Mouse (Mus musculus): ENCODE results near the gene Tle3. TPM values are rescaled to one million over a fixed set of nuclear protein-coding genes. Genes with fewer than 3 reads are reported as not detected.

Gene Tle3
- polyA plus RNA-seq, 2 experiments = 2.9 to 4.6 TPM

GRCm38 (mm10) chr9:61403866-61404614 lies 31.9 kb downstream of the Tle3 start:
- Histone ChIP-seq H3K4me1 (replicated peaks; ENCODE audit: control insufficient read depth in 2 of 2, insufficient read depth in 2 of 2, low read length in 1 of 2) (no peaks in the 10 kb centered on the region), H3K36me3 (replicated peaks; ENCODE audit: control insufficient read depth, insufficient read depth, low read depth) (no peaks in the 10 kb centered on the region), H3K4me3 (ENCODE audit: insufficient read depth in 1 of 2, low read depth in 2 of 2, low read length in 2 of 2) (no peak overlapping the region), H3K27ac (no peak overlapping the region), H3K27me3 (ENCODE audit: control insufficient read depth, insufficient read depth, low read length) (no peaks in the 10 kb centered on the region), H3K4me2 (ENCODE audit: low read depth) (no peak overlapping the region), H3K9me3 (ENCODE audit: control insufficient read depth, low read length) (no peaks in the 10 kb centered on the region), H3K9ac (replicated peaks) (no peak overlapping the region)
- DNase-seq (ENCODE audit: low read depth in 3 of 3, low spot score in 3 of 3) = no peak
- TF ChIP-seq CTCF (IDR thresholded peaks at IDR 0.05; ENCODE audit: low read depth) (no peak), EP300 (IDR thresholded peaks at IDR 0.05; ENCODE audit: low read depth) (no peak)
- WGBS (ENCODE audit: insufficient replicate concordance) = 76% methylated on average over 16 of the region's 16 CpGs
- ATAC-seq (ENCODE audit: insufficient read depth) = no peak

- Histone ChIP-seq H3K27me3 (ENCODE audit: control insufficient read depth, insufficient read depth, low read length) (no peaks in the 10 kb centered on the region), H3K4me2 (ENCODE audit: low read depth) (no peak overlapping the region), H3K4me1 (replicated peaks; ENCODE audit: control insufficient read depth in 2 of 2, insufficient read depth in 2 of 2, low read length in 1 of 2) (no peaks in the 10 kb centered on the region), H3K9me3 (ENCODE audit: control insufficient read depth, low read length) (no peaks in the 10 kb centered on the region), H3K27ac (no peak overlapping the region), H3K4me3 (ENCODE audit: insufficient read depth in 1 of 2, low read depth in 2 of 2, low read length in 2 of 2) (no peak overlapping the region), H3K9ac (replicated peaks) (no peak overlapping the region), H3K36me3 (replicated peaks; ENCODE audit: control insufficient read depth, insufficient read depth, low read depth) (no peaks in the 10 kb centered on the region)
- WGBS (ENCODE audit: insufficient replicate concordance) = 63% methylated on average over 3 of the region's 3 CpGs
- DNase-seq (ENCODE audit: low read depth in 3 of 3, low spot score in 3 of 3) (no peak), ATAC-seq (ENCODE audit: insufficient read depth) (no peak)
- TF ChIP-seq CTCF (IDR thresholded peaks at IDR 0.05; ENCODE audit: low read depth) (no peak), EP300 (IDR thresholded peaks at IDR 0.05; ENCODE audit: low read depth) (no peak)
Measured at GRCm38 (mm10) chr9:61404615-61404980, 32.4 kb downstream of the Tle3 start.

GRCm38 (mm10) chr9:61404998-61405621 lies 32.9 kb downstream of the Tle3 start:
- H3K4me3 ChIP-seq (ENCODE audit: insufficient read depth in 1 of 2, low read depth in 2 of 2, low read length in 2 of 2) = no peak overlapping the region
- no peaks in the 10 kb centered on the region for H3K36me3 ChIP-seq (replicated peaks; ENCODE audit: control insufficient read depth, insufficient read depth, low read depth)
- 81% methylated on average over 17 of the region's 19 CpGs for WGBS (ENCODE audit: insufficient replicate concordance)
- no peaks in the 10 kb centered on the region for H3K9me3 ChIP-seq (ENCODE audit: control insufficient read depth, low read length)
- no peaks in the 10 kb centered on the region for H3K27me3 ChIP-seq (ENCODE audit: control insufficient read depth, insufficient read depth, low read length)
- ATAC-seq (ENCODE audit: insufficient read depth) (no peak), DNase-seq (ENCODE audit: low read depth in 3 of 3, low spot score in 3 of 3) (no peak)
- H3K9ac ChIP-seq (replicated peaks) = no peak overlapping the region
- TF ChIP-seq EP300 (IDR thresholded peaks at IDR 0.05; ENCODE audit: low read depth) = no peak
- no peak for TF ChIP-seq CTCF (IDR thresholded peaks at IDR 0.05; ENCODE audit: low read depth)
- no peaks in the 10 kb centered on the region for H3K4me1 ChIP-seq (replicated peaks; ENCODE audit: control insufficient read depth in 2 of 2, insufficient read depth in 2 of 2, low read length in 1 of 2)
- no peak overlapping the region for H3K27ac ChIP-seq
- H3K4me2 ChIP-seq (ENCODE audit: low read depth) = no peak overlapping the region

DNA sequence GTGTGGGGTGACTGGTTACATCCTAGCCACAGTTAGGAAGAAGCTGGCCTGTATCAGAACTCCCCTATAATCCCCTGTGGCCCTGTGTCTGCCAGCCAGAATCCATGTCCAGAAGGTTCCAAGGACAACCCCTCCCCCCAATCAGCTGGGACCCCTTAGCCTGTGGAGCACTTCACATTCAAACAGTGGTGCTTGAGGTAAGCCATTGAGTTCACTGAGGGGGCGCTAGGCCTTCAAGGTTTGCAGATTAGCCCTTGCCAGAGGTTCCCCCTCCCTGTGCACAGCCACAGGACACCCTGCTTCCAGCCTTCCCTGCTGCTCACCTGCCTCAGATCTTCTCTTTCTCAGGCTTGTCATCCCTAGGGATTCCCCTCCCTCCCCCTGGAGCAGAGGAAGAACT lies 34.2 kb downstream of the Tle3 start:
- no peak for ATAC-seq (ENCODE audit: insufficient read depth)
- no peak overlapping the region for H3K4me2 ChIP-seq (ENCODE audit: low read depth)
- H3K9ac ChIP-seq (replicated peaks) = no peak overlapping the region
- no peaks in the 10 kb centered on the region for H3K27me3 ChIP-seq (ENCODE audit: control insufficient read depth, insufficient read depth, low read length)
- no peaks in the 10 kb centered on the region; the same call in 1 of the 2 replicates for H3K36me3 ChIP-seq (replicated peaks; ENCODE audit: control insufficient read depth, insufficient read depth, low read depth)
- H3K27ac ChIP-seq = no peak overlapping the region
- no peaks in the 10 kb centered on the region for H3K4me1 ChIP-seq (replicated peaks; ENCODE audit: control insufficient read depth in 2 of 2, insufficient read depth in 2 of 2, low read length in 1 of 2)
- DNase-seq (ENCODE audit: low read depth in 3 of 3, low spot score in 3 of 3) = no peak
- TF ChIP-seq CTCF (IDR thresholded peaks at IDR 0.05; ENCODE audit: low read depth) (no peak), EP300 (IDR thresholded peaks at IDR 0.05; ENCODE audit: low read depth) (no peak)
- H3K9me3 ChIP-seq (ENCODE audit: control insufficient read depth, low read length) = no peaks in the 10 kb centered on the region
- H3K4me3 ChIP-seq (ENCODE audit: insufficient read depth in 1 of 2, low read depth in 2 of 2, low read length in 2 of 2) = no peak overlapping the region
- WGBS (ENCODE audit: insufficient replicate concordance) = 86% methylated on average over 1 of the region's 1 CpGs

DNA sequence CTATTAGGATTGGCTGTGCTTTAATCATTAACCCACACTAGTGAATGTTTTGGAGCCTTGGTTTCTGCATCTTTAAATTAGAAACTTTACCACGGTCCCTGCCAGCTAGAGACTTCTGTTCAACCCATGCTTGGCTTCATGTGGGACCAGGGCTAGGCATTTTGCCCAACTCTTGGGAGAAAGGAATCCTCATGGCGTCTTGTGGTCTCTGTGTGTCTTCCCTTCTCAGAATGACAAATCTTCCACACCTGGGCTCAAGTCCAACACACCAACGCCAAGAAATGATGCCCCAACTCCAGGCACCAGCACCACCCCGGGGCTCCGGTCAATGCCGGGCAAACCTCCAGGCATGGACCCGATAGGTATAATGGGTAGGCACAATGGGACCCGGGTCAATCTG lies 36.9 kb downstream of the Tle3 start:
- H3K9me3 ChIP-seq (ENCODE audit: control insufficient read depth, low read length) = no peaks in the 10 kb centered on the region
- TF ChIP-seq EP300 (IDR thresholded peaks at IDR 0.05; ENCODE audit: low read depth) (no peak), CTCF (IDR thresholded peaks at IDR 0.05; ENCODE audit: low read depth) (no peak)
- ATAC-seq (ENCODE audit: insufficient read depth) = no peak
- no peaks in the 10 kb centered on the region for H3K27me3 ChIP-seq (ENCODE audit: control insufficient read depth, insufficient read depth, low read length)
- H3K27ac ChIP-seq = no peak overlapping the region
- no peak overlapping the region for H3K9ac ChIP-seq (replicated peaks)
- no peak overlapping the region for H3K4me3 ChIP-seq (ENCODE audit: insufficient read depth in 1 of 2, low read depth in 2 of 2, low read length in 2 of 2)
- no peak overlapping the region for H3K4me2 ChIP-seq (ENCODE audit: low read depth)
- H3K4me1 ChIP-seq (replicated peaks; ENCODE audit: control insufficient read depth in 2 of 2, insufficient read depth in 2 of 2, low read length in 1 of 2) = no peaks in the 10 kb centered on the region
- H3K36me3 ChIP-seq (replicated peaks; ENCODE audit: control insufficient read depth, insufficient read depth, low read depth) = peaks cover 4% of the 10 kb centered on the region
- DNase-seq (ENCODE audit: low read depth in 3 of 3, low spot score in 3 of 3) = no peak
- WGBS (ENCODE audit: insufficient replicate concordance) = 74% methylated on average over 8 of the region's 8 CpGs

All from liver, embryonic 14.5 days (tissue).